Mouse (Mus musculus): Measurements from ENCODE around the gene Rasgrp4. TPM values are rescaled to one million over a fixed set of nuclear protein-coding genes. Genes with fewer than 3 reads are reported as not detected.

Gene Rasgrp4
- polyA plus RNA-seq, 1 experiment from 2014 or later, result 0.29 TPM

GRCm38 (mm10) chr7:29155196-29155837, 20.7 kb downstream of the Rasgrp4 start:
- Histone ChIP-seq H3K36me3 (ENCODE audit: control insufficient read depth, insufficient read depth) (peaks cover 17% of the 10 kb centered on the region), H3K4me3 (ENCODE audit: low read depth, low read length) (peak overlapping the region; percentile 81), H3K27me3 (replicated peaks; ENCODE audit: control insufficient read depth, insufficient read depth, low read length) (no peaks in the 10 kb centered on the region), H3K9me3 (ENCODE audit: control insufficient read depth) (no peaks in the 10 kb centered on the region), H3K9ac (ENCODE audit: low read depth, low read length) (peak overlapping the region; percentile 86), H3K4me2 (replicated peaks; ENCODE audit: low read depth) (peak overlapping the region; percentile 94), H3K4me1 (replicated peaks; ENCODE audit: control insufficient read depth, insufficient read depth, low read length) (no peaks in the 10 kb centered on the region; the same call in 1 of the 2 replicates), H3K27ac (ENCODE audit: low read depth, low read length) (peak overlapping the region; percentile 99)
- TF ChIP-seq CTCF (IDR thresholded peaks at IDR 0.05; ENCODE audit: low read depth), result peak; percentile 60
- 8% methylated on average over 37 of the region's 37 CpGs for WGBS
- ATAC-seq, result peak; percentile 85

- no peaks in the 10 kb centered on the region for H3K27me3 ChIP-seq (replicated peaks; ENCODE audit: control insufficient read depth, insufficient read depth, low read length)
- ATAC-seq, result peak; percentile 80
- peak within 1 kb of the TSS; percentile 81 for H3K4me3 ChIP-seq (ENCODE audit: low read depth, low read length)
- peak within 1 kb of the TSS; percentile 99 for H3K27ac ChIP-seq (ENCODE audit: low read depth, low read length)
- H3K4me1 ChIP-seq (replicated peaks; ENCODE audit: control insufficient read depth, insufficient read depth, low read length), result no peaks in the 10 kb centered on the region; the same call in 1 of the 2 replicates
- no peaks in the 10 kb centered on the region for H3K9me3 ChIP-seq (ENCODE audit: control insufficient read depth)
- H3K4me2 ChIP-seq (replicated peaks; ENCODE audit: low read depth), result peak within 1 kb of the TSS; percentile 94
- peaks cover 17% of the 10 kb centered on the region for H3K36me3 ChIP-seq (ENCODE audit: control insufficient read depth, insufficient read depth)
- peak; percentile 62 for TF ChIP-seq CTCF (IDR thresholded peaks at IDR 0.05; ENCODE audit: low read depth)
- whole genome bisulfite sequencing, result 2% methylated on average over 66 of the region's 68 CpGs
- H3K9ac ChIP-seq (ENCODE audit: low read depth, low read length), result peak within 1 kb of the TSS; percentile 86
These were observed 21.5 kb downstream of the Rasgrp4 start, which contains the start of gene Fam98c for GRCm38 (mm10) chr7:29155838-29156782. Gene Fam98c (minus strand): TSS chr7:29156234.

- ATAC-seq, result no peak
- TF ChIP-seq CTCF (IDR thresholded peaks at IDR 0.05; ENCODE audit: low read depth), result no peak
These were observed 23.6 kb downstream of the Rasgrp4 start for GRCm38 (mm10) chr7:29158264-29158663.

GRCm38 (mm10) chr7:29162294-29162693, 27.6 kb downstream of the Rasgrp4 start:
- no peak for TF ChIP-seq CTCF (IDR thresholded peaks at IDR 0.05; ENCODE audit: low read depth)
- Histone ChIP-seq H3K4me2 (replicated peaks; ENCODE audit: low read depth) (0 out of 2 replicates have a peak overlapping the region, but pooled peaks have one; percentile 13), H3K9me3 (ENCODE audit: control insufficient read depth) (no peaks in the 10 kb centered on the region), H3K27me3 (replicated peaks; ENCODE audit: control insufficient read depth, insufficient read depth, low read length) (no peaks in the 10 kb centered on the region), H3K27ac (ENCODE audit: low read depth, low read length) (no peak overlapping the region), H3K4me3 (ENCODE audit: low read depth, low read length) (no peak overlapping the region), H3K4me1 (replicated peaks; ENCODE audit: control insufficient read depth, insufficient read depth, low read length) (no peaks in the 10 kb centered on the region), H3K36me3 (ENCODE audit: control insufficient read depth, insufficient read depth) (no peaks in the 10 kb centered on the region), H3K9ac (ENCODE audit: low read depth, low read length) (no peak overlapping the region)
- ATAC-seq, result no peak
- WGBS, result 58% methylated on average over 5 of the region's 5 CpGs

More at GRCm38 (mm10) chr7:29158264-29158663, 23.6 kb downstream of the Rasgrp4 start:
- no peak overlapping the region for H3K9ac ChIP-seq (ENCODE audit: low read depth, low read length)
- no peak overlapping the region for H3K4me3 ChIP-seq (ENCODE audit: low read depth, low read length)
- no peaks in the 10 kb centered on the region for H3K9me3 ChIP-seq (ENCODE audit: control insufficient read depth)
- WGBS, result 11% methylated on average over 5 of the region's 5 CpGs
- H3K4me2 ChIP-seq (replicated peaks; ENCODE audit: low read depth), result no peak overlapping the region
- H3K36me3 ChIP-seq (ENCODE audit: control insufficient read depth, insufficient read depth), result peaks cover 11% of the 10 kb centered on the region
- no peak overlapping the region for H3K27ac ChIP-seq (ENCODE audit: low read depth, low read length)
- no peaks in the 10 kb centered on the region; the same call in 1 of the 2 replicates for H3K4me1 ChIP-seq (replicated peaks; ENCODE audit: control insufficient read depth, insufficient read depth, low read length)
- no peaks in the 10 kb centered on the region for H3K27me3 ChIP-seq (replicated peaks; ENCODE audit: control insufficient read depth, insufficient read depth, low read length)

- H3K4me1 ChIP-seq (replicated peaks; ENCODE audit: control insufficient read depth, insufficient read depth, low read length), result no peaks in the 10 kb centered on the region
- H3K4me2 ChIP-seq (replicated peaks; ENCODE audit: low read depth), result 0 out of 2 replicates have a peak overlapping the region, but pooled peaks have one; percentile 13
- no peak overlapping the region for H3K9ac ChIP-seq (ENCODE audit: low read depth, low read length)
- H3K27ac ChIP-seq (ENCODE audit: low read depth, low read length), result no peak overlapping the region
- H3K27me3 ChIP-seq (replicated peaks; ENCODE audit: control insufficient read depth, insufficient read depth, low read length), result no peaks in the 10 kb centered on the region
- peak; percentile 92 for ATAC-seq
- no peaks in the 10 kb centered on the region for H3K36me3 ChIP-seq (ENCODE audit: control insufficient read depth, insufficient read depth)
- no peak for TF ChIP-seq CTCF (IDR thresholded peaks at IDR 0.05; ENCODE audit: low read depth)
- WGBS, result 14% methylated on average over 9 of the region's 9 CpGs
- no peaks in the 10 kb centered on the region for H3K9me3 ChIP-seq (ENCODE audit: control insufficient read depth)
- no peak overlapping the region for H3K4me3 ChIP-seq (ENCODE audit: low read depth, low read length)
These were observed 28.3 kb downstream of the Rasgrp4 start for GRCm38 (mm10) chr7:29162750-29163525.

All from intestine, postnatal 0 days (tissue).